Mouse (Mus musculus): ENCODE measurements around the gene Plpp1. TPM values are rescaled to one million over a fixed set of nuclear protein-coding genes. Genes with fewer than 3 reads are reported as not detected.

Plpp1 gene
- total RNA-seq, 1 experiment = 38.2 TPM

GRCm38 (mm10) chr13:112857921-112858320 is 57.3 kb downstream of the Plpp1 start:
- Histone ChIP-seq H3K9ac (ENCODE audit: insufficient read depth, low read depth, low read length, poor library complexity, severe bottlenecking) (no peak overlapping the region), H3K36me3 (ENCODE audit: control insufficient read depth, insufficient read depth, low read length, poor library complexity, severe bottlenecking) (peaks cover 7% of the 10 kb centered on the region; the same call in 1 of the 2 replicates), H3K4me1 (ENCODE audit: control insufficient read depth in 2 of 2, insufficient read depth in 2 of 2, low read length in 2 of 2, poor library complexity in 1 of 2) (peaks cover 0 to 9% of the 10 kb centered on the region in 2 experiments; a peak in 1 of 4 replicates), H3K4me3 (ENCODE audit: insufficient read depth in 1 of 2, low read depth in 1 of 2, low read length in 2 of 2, poor library complexity in 1 of 2, severe bottlenecking in 1 of 2) (no peak overlapping the region), H3K9me3 (ENCODE audit: control insufficient read depth, insufficient read depth, low read depth, low read length) (no peaks in the 10 kb centered on the region), H3K27ac (ENCODE audit: insufficient read depth, low read depth, low read length, poor library complexity, severe bottlenecking) (no peak overlapping the region)
- TF ChIP-seq ZNF384 (IDR thresholded peaks at IDR 0.05; ENCODE audit: low read depth, low read length) = no peak
- no peak for TF ChIP-seq CHD2 (IDR thresholded peaks at IDR 0.05; ENCODE audit: low read depth, low read length)
- no peak for TF ChIP-seq ZC3H11A (IDR thresholded peaks at IDR 0.05; ENCODE audit: borderline replicate concordance, low read depth, low read length)
- no peak for TF ChIP-seq HCFC1 (IDR thresholded peaks at IDR 0.05; ENCODE audit: borderline replicate concordance, insufficient read depth, low read length)
- no peak for TF ChIP-seq MAFK (IDR thresholded peaks at IDR 0.05; ENCODE audit: insufficient read depth, low read depth, low read length)
- DNase-seq (ENCODE audit: low read depth, low spot score) = no peak
- in situ Hi-C loops (cut with MboI; ENCODE audit: low sequenced_read_pairs in 2 of 2, unreplicated experiment in 2 of 2) = loop anchor here in 1 of 2 experiments (10.0 kb wide), 1 partner anchor 183 kb away; no protein-coding TSS in a partner anchor

- no peak for TF ChIP-seq CHD2 (IDR thresholded peaks at IDR 0.05; ENCODE audit: low read depth, low read length)
- Histone ChIP-seq H3K27ac (ENCODE audit: insufficient read depth, low read depth, low read length, poor library complexity, severe bottlenecking) (no peak overlapping the region), H3K9me3 (ENCODE audit: control insufficient read depth, insufficient read depth, low read depth, low read length) (no peaks in the 10 kb centered on the region), H3K36me3 (ENCODE audit: control insufficient read depth, insufficient read depth, low read length, poor library complexity, severe bottlenecking) (peaks cover 11% of the 10 kb centered on the region), H3K9ac (ENCODE audit: insufficient read depth, low read depth, low read length, poor library complexity, severe bottlenecking) (no peak overlapping the region), H3K4me1 (ENCODE audit: control insufficient read depth in 2 of 2, insufficient read depth in 2 of 2, low read length in 2 of 2, poor library complexity in 1 of 2) (peaks cover 0 to 9% of the 10 kb centered on the region in 2 experiments; a peak in 1 of 4 replicates), H3K4me3 (ENCODE audit: insufficient read depth in 1 of 2, low read depth in 1 of 2, low read length in 2 of 2, poor library complexity in 1 of 2, severe bottlenecking in 1 of 2) (no peak overlapping the region)
- DNase-seq (ENCODE audit: low read depth, low spot score) = no peak
- in situ Hi-C loops (cut with MboI; ENCODE audit: low sequenced_read_pairs in 2 of 2, unreplicated experiment in 2 of 2) = loop anchor here in 1 of 2 experiments (10.0 kb wide), 1 partner anchor 185 kb away; no protein-coding TSS in a partner anchor
Observed at GRCm38 (mm10) chr13:112859574-112860134, 59.1 kb downstream of the Plpp1 start.

- no peak overlapping the region for H3K27ac ChIP-seq (ENCODE audit: insufficient read depth, low read depth, low read length, poor library complexity, severe bottlenecking)
- peaks cover 0 to 9% of the 10 kb centered on the region in 2 experiments; a peak in 1 of 4 replicates for H3K4me1 ChIP-seq (ENCODE audit: control insufficient read depth in 2 of 2, insufficient read depth in 2 of 2, low read length in 2 of 2, poor library complexity in 1 of 2)
- no peak for TF ChIP-seq CHD2 (IDR thresholded peaks at IDR 0.05; ENCODE audit: low read depth, low read length)
- TF ChIP-seq MAFK (IDR thresholded peaks at IDR 0.05; ENCODE audit: insufficient read depth, low read depth, low read length) = no peak
- no peak for TF ChIP-seq ZC3H11A (IDR thresholded peaks at IDR 0.05; ENCODE audit: borderline replicate concordance, low read depth, low read length)
- no peak for TF ChIP-seq HCFC1 (IDR thresholded peaks at IDR 0.05; ENCODE audit: borderline replicate concordance, insufficient read depth, low read length)
- TF ChIP-seq ZNF384 (IDR thresholded peaks at IDR 0.05; ENCODE audit: low read depth, low read length) = no peak
- H3K36me3 ChIP-seq (ENCODE audit: control insufficient read depth, insufficient read depth, low read length, poor library complexity, severe bottlenecking) = peaks cover 13% of the 10 kb centered on the region
- no peaks in the 10 kb centered on the region for H3K9me3 ChIP-seq (ENCODE audit: control insufficient read depth, insufficient read depth, low read depth, low read length)
- H3K9ac ChIP-seq (ENCODE audit: insufficient read depth, low read depth, low read length, poor library complexity, severe bottlenecking) = no peak overlapping the region
- in situ Hi-C loops (cut with MboI; ENCODE audit: low sequenced_read_pairs in 2 of 2, unreplicated experiment in 2 of 2) = no loop called here
- no peak overlapping the region for H3K4me3 ChIP-seq (ENCODE audit: insufficient read depth in 1 of 2, low read depth in 1 of 2, low read length in 2 of 2, poor library complexity in 1 of 2, severe bottlenecking in 1 of 2)
- no peak for DNase-seq (ENCODE audit: low read depth, low spot score)
Observed at GRCm38 (mm10) chr13:112860370-112860769, 59.8 kb downstream of the Plpp1 start.

GRCm38 (mm10) chr13:112860911-112861310 is 60.3 kb downstream of the Plpp1 start:
- DNase-seq (ENCODE audit: low read depth, low spot score) = no peak
- no peak overlapping the region for H3K27ac ChIP-seq (ENCODE audit: insufficient read depth, low read depth, low read length, poor library complexity, severe bottlenecking)
- no peak overlapping the region for H3K4me3 ChIP-seq (ENCODE audit: insufficient read depth in 1 of 2, low read depth in 1 of 2, low read length in 2 of 2, poor library complexity in 1 of 2, severe bottlenecking in 1 of 2)
- in situ Hi-C loops (cut with MboI; ENCODE audit: low sequenced_read_pairs in 2 of 2, unreplicated experiment in 2 of 2) = no loop called here
- no peak for TF ChIP-seq CHD2 (IDR thresholded peaks at IDR 0.05; ENCODE audit: low read depth, low read length)
- TF ChIP-seq ZC3H11A (IDR thresholded peaks at IDR 0.05; ENCODE audit: borderline replicate concordance, low read depth, low read length) = no peak
- no peak for TF ChIP-seq ZNF384 (IDR thresholded peaks at IDR 0.05; ENCODE audit: low read depth, low read length)
- TF ChIP-seq HCFC1 (IDR thresholded peaks at IDR 0.05; ENCODE audit: borderline replicate concordance, insufficient read depth, low read length) = no peak
- TF ChIP-seq MAFK (IDR thresholded peaks at IDR 0.05; ENCODE audit: insufficient read depth, low read depth, low read length) = no peak
- no peak overlapping the region for H3K9ac ChIP-seq (ENCODE audit: insufficient read depth, low read depth, low read length, poor library complexity, severe bottlenecking)
- H3K36me3 ChIP-seq (ENCODE audit: control insufficient read depth, insufficient read depth, low read length, poor library complexity, severe bottlenecking) = peaks cover 16% of the 10 kb centered on the region
- H3K9me3 ChIP-seq (ENCODE audit: control insufficient read depth, insufficient read depth, low read depth, low read length) = no peaks in the 10 kb centered on the region
- peaks cover 0 to 9% of the 10 kb centered on the region in 2 experiments; a peak in 1 of 4 replicates for H3K4me1 ChIP-seq (ENCODE audit: control insufficient read depth in 2 of 2, insufficient read depth in 2 of 2, low read length in 2 of 2, poor library complexity in 1 of 2)

Data from ES-E14 (cell line).